Mouse (Mus musculus) heart, embryonic 12.5 days (tissue): ENCODE measurements at regions not wholly inside any gene's neighbourhood (a gene's known extent, or its start where the extent isn't known, plus 50 kb on each side); places are given as distances from the start of the nearest gene placed in this dataset.

Experiments
- ATAC-seq: fragments of 200-750 bp; cut with Nextera tagmentation; 2 replicates; pipeline ENCODE4 v1.8.0; 2017; ENCODE audit warnings: moderate TSS enrichment, moderate library complexity; ENCODE audit not compliant: insufficient number of reproducible peaks, low FRiP score
- H3K27ac ChIP-seq: fragments of 300-500 bp; sonication (generic); 2 replicates; pipeline ENCODE4 v1.5.1; 2016; ENCODE audit warnings: mild to moderate bottlenecking, moderate library complexity; ENCODE audit not compliant: poor library complexity, severe bottlenecking
- H3K27me3 ChIP-seq: fragments of 300-500 bp; sonication (generic); replicated peaks from 2 replicates; pipeline ENCODE4 v1.6.1; 2016; ENCODE audit warnings: mild to moderate bottlenecking, moderate library complexity
- H3K36me3 ChIP-seq: fragments of 300-500 bp; sonication (generic); 2 replicates; pipeline ENCODE4 v1.6.1; 2016; ENCODE audit warnings: mild to moderate bottlenecking, moderate library complexity
- H3K4me1 ChIP-seq: fragments of 300-500 bp; sonication (generic); replicated peaks from 2 replicates; pipeline ENCODE4 v1.6.1; 2016; ENCODE audit warnings: mild to moderate bottlenecking
- H3K4me2 ChIP-seq: fragments of 300-500 bp; sonication (generic); 2 replicates; pipeline ENCODE4 v1.6.1; 2016; ENCODE audit warnings: mild to moderate bottlenecking, moderate library complexity
- H3K4me3 ChIP-seq: fragments of 300-500 bp; sonication (generic); 2 replicates; pipeline ENCODE4 v1.5.1; 2016; ENCODE audit warnings: mild to moderate bottlenecking
- H3K9ac ChIP-seq: fragments of 300-500 bp; sonication (generic); 2 replicates; pipeline ENCODE4 v1.6.1; 2016; ENCODE audit warnings: mild to moderate bottlenecking, moderate library complexity
- H3K9me3 ChIP-seq: fragments of 300-500 bp; sonication (generic); replicated peaks from 2 replicates; pipeline ENCODE4 v1.6.1; 2016; ENCODE audit warnings: mild to moderate bottlenecking, moderate library complexity
- WGBS: fragments of 180-500 bp; shearing (Covaris S2); methylation state at CpG from one replicate; pipeline ENCODE4 v1.1.7; 2016; 5-methylcytosine and 5-hydroxymethylcytosine counted together

GRCm38 (mm10) chr14:76764390-76764796, 207.7 kb upstream of the Serp2 start:
- WGBS = 29% methylated on average over 7 of the region's 7 CpGs
- H3K4me3 ChIP-seq = no peak overlapping the region
- H3K4me2 ChIP-seq = no peak overlapping the region; the same call in 1 of the 2 replicates

GRCm38 (mm10) chr14:76763539-76763938, 206.8 kb upstream of the Serp2 start:
- WGBS = 84% methylated on average over 7 of the region's 7 CpGs
- Histone ChIP-seq H3K4me2 (no peak overlapping the region), H3K27me3 (no peaks in the 10 kb centered on the region), H3K9ac (no peak overlapping the region), H3K4me1 (peaks cover 53% of the 10 kb centered on the region), H3K36me3 (no peaks in the 10 kb centered on the region), H3K4me3 (no peak overlapping the region), H3K27ac (no peak overlapping the region), H3K9me3 (no peaks in the 10 kb centered on the region)
- no peak for ATAC-seq

More at GRCm38 (mm10) chr14:76764390-76764796, 207.7 kb upstream of the Serp2 start:
- no peaks in the 10 kb centered on the region for H3K36me3 ChIP-seq
- H3K4me1 ChIP-seq = peaks cover 53% of the 10 kb centered on the region
- peak overlapping the region; percentile 44 for H3K27ac ChIP-seq
- peak; percentile 44; the same call in 1 of the 2 replicates for ATAC-seq
- no peak overlapping the region for H3K9ac ChIP-seq
- no peaks in the 10 kb centered on the region for H3K9me3 ChIP-seq
- H3K27me3 ChIP-seq = no peaks in the 10 kb centered on the region

GRCm38 (mm10) chr14:76762777-76763176, 206.1 kb upstream of the Serp2 start:
- no peak overlapping the region; the same call in 1 of the 2 replicates for H3K4me2 ChIP-seq
- no peaks in the 10 kb centered on the region for H3K27me3 ChIP-seq
- H3K9ac ChIP-seq = no peak overlapping the region
- H3K27ac ChIP-seq = no peak overlapping the region
- H3K36me3 ChIP-seq = no peaks in the 10 kb centered on the region
- no peak for ATAC-seq
- H3K4me3 ChIP-seq = no peak overlapping the region
- no peaks in the 10 kb centered on the region for H3K9me3 ChIP-seq
- WGBS = 31% methylated on average over 10 of the region's 10 CpGs
- peaks cover 53% of the 10 kb centered on the region for H3K4me1 ChIP-seq

- no peaks in the 10 kb centered on the region for H3K9me3 ChIP-seq
- no peak overlapping the region for H3K27ac ChIP-seq
- no peak for ATAC-seq
- no peak overlapping the region for H3K9ac ChIP-seq
- H3K4me1 ChIP-seq = peaks cover 53% of the 10 kb centered on the region
- H3K27me3 ChIP-seq = no peaks in the 10 kb centered on the region
- H3K36me3 ChIP-seq = no peaks in the 10 kb centered on the region
- H3K4me3 ChIP-seq = no peak overlapping the region
- WGBS = 92% methylated on average over 11 of the region's 11 CpGs
- H3K4me2 ChIP-seq = no peak overlapping the region
These were observed 205.0 kb upstream of the Serp2 start for GRCm38 (mm10) chr14:76761691-76762090.

- WGBS = 78% methylated on average over 4 of the region's 4 CpGs
- no peak for ATAC-seq
- Histone ChIP-seq H3K27ac (no peak overlapping the region), H3K4me3 (no peak overlapping the region), H3K9me3 (no peaks in the 10 kb centered on the region), H3K4me1 (peaks cover 53% of the 10 kb centered on the region), H3K27me3 (no peaks in the 10 kb centered on the region), H3K9ac (no peak overlapping the region), H3K36me3 (no peaks in the 10 kb centered on the region), H3K4me2 (no peak overlapping the region)
These were observed 204.6 kb upstream of the Serp2 start for GRCm38 (mm10) chr14:76761274-76761673.

GRCm38 (mm10) chr14:76760509-76761023, 203.9 kb upstream of the Serp2 start:
- H3K4me1 ChIP-seq = peaks cover 46% of the 10 kb centered on the region
- WGBS = 55% methylated on average over 13 of the region's 13 CpGs
- H3K9me3 ChIP-seq = no peaks in the 10 kb centered on the region
- no peaks in the 10 kb centered on the region for H3K36me3 ChIP-seq
- no peaks in the 10 kb centered on the region for H3K27me3 ChIP-seq
- no peak overlapping the region for H3K9ac ChIP-seq
- no peak overlapping the region for H3K4me3 ChIP-seq
- ATAC-seq = no peak
- H3K4me2 ChIP-seq = no peak overlapping the region
- H3K27ac ChIP-seq = no peak overlapping the region

GRCm38 (mm10) chr14:76759377-76759776, 202.7 kb upstream of the Serp2 start:
- peaks cover 34% of the 10 kb centered on the region for H3K4me1 ChIP-seq
- H3K9me3 ChIP-seq = no peaks in the 10 kb centered on the region
- H3K27ac ChIP-seq = no peak overlapping the region
- 77% methylated on average over 4 of the region's 4 CpGs for WGBS
- no peaks in the 10 kb centered on the region for H3K27me3 ChIP-seq
- H3K9ac ChIP-seq = no peak overlapping the region
- no peak for ATAC-seq
- H3K4me3 ChIP-seq = no peak overlapping the region
- no peak overlapping the region for H3K4me2 ChIP-seq
- no peaks in the 10 kb centered on the region for H3K36me3 ChIP-seq

- H3K27ac ChIP-seq = no peak overlapping the region
- WGBS = 88% methylated on average over 1 of the region's 1 CpGs
- H3K4me3 ChIP-seq = no peak overlapping the region
- no peak overlapping the region for H3K9ac ChIP-seq
- H3K36me3 ChIP-seq = no peaks in the 10 kb centered on the region
- H3K9me3 ChIP-seq = no peaks in the 10 kb centered on the region
- peaks cover 26% of the 10 kb centered on the region for H3K4me1 ChIP-seq
- no peak overlapping the region for H3K4me2 ChIP-seq
- no peaks in the 10 kb centered on the region for H3K27me3 ChIP-seq
- no peak for ATAC-seq
These were observed 201.9 kb upstream of the Serp2 start for GRCm38 (mm10) chr14:76758589-76758988.

- Histone ChIP-seq H3K4me3 (no peak overlapping the region), H3K9ac (no peak overlapping the region), H3K27ac (no peak overlapping the region), H3K9me3 (no peaks in the 10 kb centered on the region), H3K27me3 (no peaks in the 10 kb centered on the region), H3K4me1 (peaks cover 9% of the 10 kb centered on the region), H3K36me3 (no peaks in the 10 kb centered on the region), H3K4me2 (no peak overlapping the region)
- WGBS = 74% methylated on average over 9 of the region's 9 CpGs
- ATAC-seq = no peak
These were observed 199.1 kb upstream of the Serp2 start for GRCm38 (mm10) chr14:76755591-76756376.

GRCm38 (mm10) chr14:76753734-76754133, 197.0 kb upstream of the Serp2 start:
- no peak overlapping the region for H3K9ac ChIP-seq
- H3K27me3 ChIP-seq = no peaks in the 10 kb centered on the region
- 83% methylated on average over 5 of the region's 5 CpGs for WGBS
- no peaks in the 10 kb centered on the region for H3K9me3 ChIP-seq
- H3K27ac ChIP-seq = no peak overlapping the region
- no peaks in the 10 kb centered on the region; the same call in 1 of the 2 replicates for H3K4me1 ChIP-seq
- H3K4me3 ChIP-seq = no peak overlapping the region
- ATAC-seq = no peak
- no peak overlapping the region for H3K4me2 ChIP-seq
- H3K36me3 ChIP-seq = no peaks in the 10 kb centered on the region

- ATAC-seq = no peak
- no peak overlapping the region for H3K4me3 ChIP-seq
- 83% methylated on average over 7 of the region's 7 CpGs for WGBS
- H3K9ac ChIP-seq = no peak overlapping the region
- H3K27me3 ChIP-seq = no peaks in the 10 kb centered on the region
- no peak overlapping the region for H3K27ac ChIP-seq
- no peaks in the 10 kb centered on the region; the same call in 1 of the 2 replicates for H3K4me1 ChIP-seq
- H3K4me2 ChIP-seq = no peak overlapping the region
- H3K9me3 ChIP-seq = 0 out of 2 replicates have a peak, but pooled peaks cover 3% of the 10 kb centered on the region
- no peaks in the 10 kb centered on the region for H3K36me3 ChIP-seq
These were observed 192.5 kb upstream of the Serp2 start for GRCm38 (mm10) chr14:76749178-76749577.
